Mouse (Mus musculus) ES-E14 (cell line): Measurements from ENCODE around the gene Ttf1. TPM values are rescaled to one million over a fixed set of nuclear protein-coding genes. Genes with fewer than 3 reads are reported as not detected.

Source experiments
- DNase-seq: peaks from one replicate; pipeline ENCODE4 v3.0.0-alpha.2; 2013; ENCODE audit warnings: low read depth, low spot score
- H3K27ac ChIP-seq: 2 replicates; pipeline ENCODE4 v1.5.1; 2012; ENCODE audit warnings: low read depth, mild to moderate bottlenecking, low read length, moderate library complexity, mixed read lengths; ENCODE audit not compliant: poor library complexity, insufficient read depth, severe bottlenecking
- H3K36me3 ChIP-seq: 2 replicates; pipeline ENCODE4 v1.6.1; 2012; ENCODE audit warnings: mild to moderate bottlenecking, low read length, moderate library complexity, mixed read lengths; ENCODE audit not compliant: control insufficient read depth, poor library complexity, insufficient read depth, severe bottlenecking
- H3K4me1 ChIP-seq, 2 experiments: fragments of 150-350 bp in 1 of 2; sonication (generic) in 1 of 2; 2 replicates each; pipeline ENCODE4 v1.6.1; 2012; ENCODE audit warnings: low read length in 2 of 2, mild to moderate bottlenecking in 1 of 2, mixed read lengths in 1 of 2; ENCODE audit not compliant: control insufficient read depth in 2 of 2, insufficient read depth in 2 of 2, poor library complexity in 1 of 2
- H3K4me3 ChIP-seq, 2 experiments: fragments of 150-350 bp in 1 of 2; sonication (generic) in 1 of 2; 2 replicates each; pipeline ENCODE4 v1.5.1; 2012; ENCODE audit warnings: low read length in 2 of 2, low read depth in 1 of 2, mild to moderate bottlenecking in 1 of 2, mixed read lengths in 1 of 2; ENCODE audit not compliant: insufficient read depth in 1 of 2, poor library complexity in 1 of 2, severe bottlenecking in 1 of 2
- H3K9ac ChIP-seq: 2 replicates; pipeline ENCODE4 v1.6.1; 2012; ENCODE audit warnings: low read depth, mild to moderate bottlenecking, low read length, mixed read lengths; ENCODE audit not compliant: poor library complexity, insufficient read depth, severe bottlenecking
- H3K9me3 ChIP-seq: fragments of 150-350 bp; sonication (generic); 2 replicates; pipeline ENCODE4 v1.6.1; 2012; ENCODE audit warnings: low read depth, mild to moderate bottlenecking, low read length; ENCODE audit not compliant: control insufficient read depth, insufficient read depth
- CHD2 ChIP-seq: IDR thresholded peaks from 2 replicates; pipeline ENCODE4 v1.6.1; 2014; ENCODE audit warnings: mild to moderate bottlenecking, low read depth, low read length, inconsistent platforms
- HCFC1 ChIP-seq: IDR thresholded peaks from 2 replicates; pipeline ENCODE4 v1.6.1; 2012; ENCODE audit warnings: low read length, inconsistent platforms, borderline replicate concordance; ENCODE audit not compliant: insufficient read depth
- MAFK ChIP-seq: IDR thresholded peaks from 2 replicates; pipeline ENCODE4 v1.6.1; 2014; ENCODE audit warnings: mild to moderate bottlenecking, low read depth, low read length, inconsistent platforms; ENCODE audit not compliant: insufficient read depth
- ZC3H11A ChIP-seq: IDR thresholded peaks from 2 replicates; pipeline ENCODE4 v1.6.1; 2012; ENCODE audit warnings: low read depth, mild to moderate bottlenecking, inconsistent platforms, low read length, borderline replicate concordance
- ZNF384 ChIP-seq: IDR thresholded peaks from 2 replicates; pipeline ENCODE4 v1.6.1; 2012; ENCODE audit warnings: low read depth, low read length, inconsistent platforms
- in situ Hi-C, 2 experiments: fragments of 600-800 bp; cut with MboI; formaldehyde crosslinking; loops; one replicate each; pipeline ENCODE4 v1.15.1; 2025; ENCODE audit warnings: low sequenced_read_pairs in 2 of 2, inconsistent platforms in 1 of 2; ENCODE audit not compliant: unreplicated experiment in 2 of 2
- total RNA-seq: library from RNA; depleted of rRNA; stranded (reverse); fragments of 300-350 nt; gene quantifications from 2 replicates; pipeline ENCODE4 v1.2.3, GENCODE M21; 2012

Ttf1 gene
- total RNA-seq, 1 experiment = 21.0 TPM

- TF ChIP-seq HCFC1 (no peak), MAFK (peak; percentile 48; the same call in 1 of the 2 replicates)
- Histone ChIP-seq H3K36me3 (peaks cover 29% of the 10 kb centered on the region), H3K9ac (peak overlapping the region; percentile 50; the same call in 1 of the 2 replicates), H3K4me1 (peaks cover 0 to 7% of the 10 kb centered on the region in 2 experiments; a peak in 2 of 4 replicates), H3K4me3 (peak overlapping the region in 1 of 2 experiments; percentile 19; a peak in 1 of 4 replicates), H3K9me3 (no peaks in the 10 kb centered on the region), H3K27ac (peak overlapping the region; percentile 79)
- DNase-seq = peak; percentile 79
- in situ Hi-C loops = no loop called here
Observed at GRCm38 (mm10) chr2:29066410-29066809, 6.3 kb downstream of the Ttf1 start.

DNA sequence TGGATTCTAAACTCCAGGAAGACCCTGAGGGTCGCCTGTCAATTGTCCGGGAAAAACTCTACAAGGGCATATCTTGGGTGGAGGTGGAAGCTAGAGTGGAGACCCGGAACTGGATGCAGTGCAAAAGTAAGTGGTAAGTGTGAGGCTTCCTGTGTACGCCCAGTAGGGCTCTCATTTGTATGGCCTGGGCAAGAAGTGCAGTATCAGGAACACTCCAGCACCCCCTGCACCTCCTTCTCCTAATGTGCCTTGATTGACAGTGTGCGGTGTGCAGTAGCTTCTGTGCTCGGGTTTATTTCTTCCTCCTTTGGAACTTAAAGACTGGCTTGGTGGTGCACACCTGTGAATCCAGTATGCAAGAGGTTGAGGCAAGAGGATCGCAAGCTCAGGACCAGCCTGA is 14.6 kb downstream of the Ttf1 start:
- H3K9ac ChIP-seq = no peak overlapping the region; the same call in 1 of the 2 replicates
- no peak for TF ChIP-seq HCFC1
- no peak for TF ChIP-seq ZC3H11A
- TF ChIP-seq MAFK = no peak
- TF ChIP-seq CHD2 = no peak
- no peak for TF ChIP-seq ZNF384
- no peak for DNase-seq
- no peaks in the 10 kb centered on the region for H3K9me3 ChIP-seq
- H3K36me3 ChIP-seq = peaks cover 44% of the 10 kb centered on the region
- in situ Hi-C loops = no loop called here
- peaks cover 9 to 22% of the 10 kb centered on the region in 2 experiments for H3K4me1 ChIP-seq
- H3K4me3 ChIP-seq = peak overlapping the region in 1 of 2 experiments; percentile 2; a peak in 1 of 4 replicates
- peak overlapping the region; percentile 96 for H3K27ac ChIP-seq

DNA sequence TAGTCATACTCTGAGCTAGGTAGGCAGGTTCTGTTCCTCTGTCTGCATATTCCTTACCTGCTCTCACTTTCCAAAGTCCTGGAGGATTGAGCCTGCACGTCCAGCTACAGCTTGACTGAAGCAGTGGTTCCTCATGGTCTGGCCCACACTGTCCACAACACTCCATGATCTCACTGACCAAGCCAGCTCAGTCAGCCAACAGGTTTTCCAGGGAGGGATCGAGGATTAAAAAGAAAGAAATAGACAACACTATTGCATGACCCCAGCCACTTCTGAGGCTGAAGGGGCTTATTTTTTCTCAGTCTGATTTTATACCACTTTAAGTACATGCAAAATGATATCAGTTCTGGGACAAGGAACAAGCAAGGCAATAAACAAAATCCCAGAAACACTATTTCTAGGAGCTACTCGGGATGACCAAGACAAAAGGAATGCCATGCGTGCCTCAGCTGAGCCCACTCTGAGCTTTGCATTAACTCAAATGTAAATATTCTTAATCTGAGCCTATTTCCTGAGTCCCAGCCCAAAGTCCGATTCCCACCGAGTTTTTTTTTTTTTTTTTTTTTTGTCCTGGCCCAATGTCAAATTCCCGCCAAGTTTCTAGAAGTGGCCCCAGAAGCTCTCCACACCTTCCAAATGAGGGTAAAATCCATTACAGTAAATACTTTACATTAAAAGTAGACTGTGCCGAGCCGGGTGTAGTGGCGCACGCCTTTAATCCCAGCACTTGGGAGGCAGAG is 15.4 kb downstream of the Ttf1 start:
- DNase-seq = no peak
- Histone ChIP-seq H3K9ac (peak overlapping the region; percentile 56; the same call in 1 of the 2 replicates), H3K27ac (peak overlapping the region; percentile 96), H3K9me3 (no peaks in the 10 kb centered on the region), H3K4me1 (peaks cover 9 to 22% of the 10 kb centered on the region in 2 experiments), H3K36me3 (peaks cover 46% of the 10 kb centered on the region), H3K4me3 (no peak overlapping the region)
- TF ChIP-seq HCFC1 = no peak
- peak; percentile 95 for TF ChIP-seq ZNF384
- in situ Hi-C loops = no loop called here

GRCm38 (mm10) chr2:29076226-29076625 is 16.2 kb downstream of the Ttf1 start:
- H3K9me3 ChIP-seq = no peaks in the 10 kb centered on the region
- TF ChIP-seq ZNF384 = no peak
- TF ChIP-seq HCFC1 = no peak
- TF ChIP-seq CHD2 = no peak
- no peak for TF ChIP-seq MAFK
- TF ChIP-seq ZC3H11A = no peak
- DNase-seq = no peak
- peaks cover 9 to 22% of the 10 kb centered on the region in 2 experiments for H3K4me1 ChIP-seq
- peak overlapping the region; percentile 13; the same call in 1 of the 2 replicates for H3K9ac ChIP-seq
- H3K4me3 ChIP-seq = no peak overlapping the region
- H3K27ac ChIP-seq = peak overlapping the region; percentile 69
- in situ Hi-C loops = no loop called here
- H3K36me3 ChIP-seq = peaks cover 45% of the 10 kb centered on the region

DNA sequence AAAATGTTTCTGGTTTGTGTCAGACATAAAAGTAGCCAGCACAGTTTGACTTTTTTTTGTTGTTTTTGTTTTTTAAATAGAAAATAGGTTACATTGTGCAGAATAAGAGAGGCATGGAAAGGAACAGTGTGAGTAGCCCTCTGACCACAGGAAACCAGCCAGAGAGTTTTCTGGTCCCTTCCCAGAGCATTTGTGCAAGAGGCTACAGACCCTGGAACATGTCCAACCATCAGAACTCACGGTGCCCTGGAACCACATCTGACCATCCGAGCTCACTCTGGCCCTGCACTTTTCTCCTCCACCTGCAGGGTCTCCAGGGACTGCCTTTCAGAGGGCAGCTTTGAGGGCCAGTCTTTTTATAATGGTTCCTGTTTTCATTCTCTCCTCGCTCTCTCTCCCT is 21.9 kb downstream of the Ttf1 start:
- no peak for DNase-seq
- no peak overlapping the region for H3K9ac ChIP-seq
- H3K27ac ChIP-seq = no peak overlapping the region
- no peaks in the 10 kb centered on the region; a peak in 1 of 4 replicates for H3K4me1 ChIP-seq
- TF ChIP-seq CHD2 = no peak
- TF ChIP-seq ZNF384 = no peak
- TF ChIP-seq ZC3H11A = no peak
- TF ChIP-seq HCFC1 = no peak
- TF ChIP-seq MAFK = no peak
- no peaks in the 10 kb centered on the region for H3K9me3 ChIP-seq
- peaks cover 61% of the 10 kb centered on the region for H3K36me3 ChIP-seq
- in situ Hi-C loops = no loop called here
- no peak overlapping the region for H3K4me3 ChIP-seq
